Mouse (Mus musculus): ENCODE measurements around the gene Cherp.

The Cherp gene

DNA sequence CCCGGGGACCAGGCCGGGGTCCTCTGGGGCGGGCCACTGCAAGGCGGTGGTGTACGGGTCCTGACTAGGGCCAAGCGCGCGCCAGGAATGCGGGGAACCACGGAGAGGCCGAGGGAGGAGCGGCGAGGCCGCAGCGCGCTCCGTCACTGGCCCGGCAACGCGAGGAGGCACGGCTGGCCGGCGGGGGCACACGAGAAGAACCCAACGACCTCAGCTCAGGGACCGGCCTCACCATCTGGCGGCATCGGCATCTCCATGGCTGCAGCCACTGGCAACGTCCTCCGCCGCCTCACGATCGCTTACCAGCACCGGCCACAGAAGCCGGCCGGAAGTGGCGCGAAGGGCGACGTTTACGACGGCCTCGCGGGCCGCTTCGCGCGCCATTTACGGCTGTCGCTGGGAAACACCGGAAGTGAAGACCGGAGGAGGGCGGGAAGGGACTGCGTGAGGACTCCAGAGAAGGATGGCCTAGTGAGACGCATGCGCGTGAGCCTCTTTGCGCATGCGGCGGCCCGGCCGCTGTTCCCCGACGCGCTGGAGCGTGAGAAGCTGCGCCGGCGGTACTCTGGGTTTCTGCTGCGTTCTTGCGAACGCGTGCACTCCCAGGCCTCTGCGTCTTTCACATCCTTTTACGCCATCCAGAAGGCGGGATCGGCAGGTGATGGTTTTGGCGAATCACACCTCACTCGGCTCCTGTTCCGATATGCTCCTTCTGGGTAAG, at the start of gene Cherp:
Gene Cherp, minus strand, starts transcription at position 401 of the 721 bp plus-strand sequence.
- DNase-seq (ENCODE audit: low spot score in 2 of 2) = peak; percentile 96 to 97

DNA sequence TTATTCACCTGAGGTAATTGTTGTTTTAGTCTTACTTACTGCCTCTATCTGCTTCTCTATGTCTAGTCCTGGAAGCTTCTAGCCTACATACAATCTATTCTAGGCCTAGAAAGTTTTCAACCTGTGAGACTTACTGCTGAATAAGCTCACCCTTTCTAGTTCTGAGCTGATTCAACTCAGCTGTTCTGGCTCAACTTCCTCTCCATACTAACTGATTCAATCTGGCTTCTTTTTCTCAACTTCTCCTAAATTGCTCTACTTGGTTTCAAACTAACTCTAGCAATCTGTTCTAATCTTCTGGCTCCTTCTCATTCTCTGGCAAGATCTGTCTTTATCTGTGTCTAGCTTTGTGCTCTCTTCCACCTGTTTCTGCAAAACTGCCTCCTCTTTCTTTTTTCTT, 46.9 kb upstream of the Cherp start:
- no peak for DNase-seq (ENCODE audit: low spot score in 2 of 2)

DNA sequence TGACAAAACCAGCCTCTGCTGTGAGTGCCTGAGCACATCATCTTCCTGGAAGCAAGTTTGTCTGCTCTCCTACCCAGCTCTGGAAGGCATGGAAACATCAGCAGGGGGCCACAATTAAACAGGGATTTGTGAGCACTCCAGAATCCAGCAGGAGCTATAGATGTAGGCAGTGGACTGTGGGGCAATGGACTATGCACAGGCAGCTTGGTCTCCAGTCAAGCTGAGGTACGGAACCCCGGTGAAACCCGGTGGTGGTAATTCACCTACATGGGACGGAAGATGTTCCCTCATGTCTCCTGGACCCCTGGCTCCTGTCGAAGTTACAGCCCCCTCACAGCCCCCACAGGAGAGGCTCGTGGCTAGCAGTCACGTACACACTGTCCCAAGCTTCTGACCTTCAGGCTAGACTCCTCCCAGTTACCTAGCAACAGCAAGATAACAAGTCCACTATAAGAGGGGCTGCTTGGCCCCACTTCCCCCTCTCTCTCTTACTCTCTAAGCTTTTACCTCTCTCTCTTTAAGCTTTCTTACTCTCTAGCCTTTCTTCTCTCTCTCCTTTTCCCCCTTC, 42.5 kb upstream of the Cherp start:
- no peak for DNase-seq (ENCODE audit: low spot score in 2 of 2)

DNA sequence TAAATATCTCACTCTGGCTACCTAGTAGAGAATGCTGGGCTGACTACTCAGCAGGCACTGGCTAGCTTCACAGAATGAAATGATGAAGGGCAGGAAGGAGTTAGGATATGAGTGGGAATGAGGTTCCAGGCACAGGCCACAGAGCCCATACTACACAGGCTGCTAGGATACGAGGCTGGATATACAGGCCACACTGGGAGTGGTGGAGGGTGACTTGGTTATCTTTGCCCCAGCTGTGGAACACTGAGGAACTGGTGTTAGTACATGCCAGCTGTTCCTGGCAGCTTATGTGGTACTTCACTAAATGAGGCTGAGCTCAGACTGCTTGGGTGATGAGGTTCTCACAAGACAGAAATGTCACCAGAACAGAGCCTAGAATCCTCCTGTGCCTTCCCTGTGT, 38.1 kb upstream of the Cherp start:
- DNase-seq (ENCODE audit: low spot score in 2 of 2) = no peak

DNA sequence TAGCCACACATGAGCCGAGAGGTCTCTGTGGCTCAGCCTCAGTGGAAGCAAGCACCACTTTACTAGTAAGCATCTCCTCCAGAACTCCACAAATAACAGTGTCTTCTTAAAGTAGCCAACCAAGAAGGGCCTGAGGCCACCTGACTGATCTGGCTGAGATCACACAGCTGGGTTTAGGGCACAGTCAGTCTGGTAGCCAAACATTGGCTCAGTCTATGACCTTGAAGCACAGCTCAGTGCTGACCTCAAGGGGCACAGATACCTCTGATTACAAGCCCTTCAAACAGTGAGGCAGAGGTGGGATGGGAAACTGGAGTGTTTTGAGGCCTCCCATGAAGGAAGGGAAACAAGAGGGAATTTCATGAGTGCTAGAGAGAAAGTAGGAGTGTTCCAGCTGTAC, 37.6 kb upstream of the Cherp start:
- DNase-seq (ENCODE audit: low spot score in 2 of 2) = no peak

DNA sequence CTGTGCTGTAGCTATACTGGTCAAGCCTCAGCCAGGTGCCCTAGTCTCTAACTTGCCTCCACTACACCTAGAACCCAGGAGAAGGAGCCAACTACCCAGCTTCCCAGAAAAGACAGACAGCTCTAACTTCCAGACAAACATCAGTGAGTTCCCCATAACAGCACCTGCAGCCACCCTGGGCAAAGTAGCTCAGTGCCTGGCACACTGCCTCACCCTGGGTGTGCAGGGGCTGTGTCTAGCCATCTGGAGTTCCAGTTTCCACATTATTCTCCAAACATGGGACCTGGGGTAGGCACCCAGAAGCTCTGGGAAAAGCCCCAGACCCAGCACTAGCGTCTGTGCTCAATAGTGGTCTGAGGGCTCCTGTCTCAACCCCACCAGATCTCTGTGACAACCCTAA, 32.5 kb upstream of the Cherp start:
- no peak for DNase-seq (ENCODE audit: low spot score in 2 of 2)

DNA sequence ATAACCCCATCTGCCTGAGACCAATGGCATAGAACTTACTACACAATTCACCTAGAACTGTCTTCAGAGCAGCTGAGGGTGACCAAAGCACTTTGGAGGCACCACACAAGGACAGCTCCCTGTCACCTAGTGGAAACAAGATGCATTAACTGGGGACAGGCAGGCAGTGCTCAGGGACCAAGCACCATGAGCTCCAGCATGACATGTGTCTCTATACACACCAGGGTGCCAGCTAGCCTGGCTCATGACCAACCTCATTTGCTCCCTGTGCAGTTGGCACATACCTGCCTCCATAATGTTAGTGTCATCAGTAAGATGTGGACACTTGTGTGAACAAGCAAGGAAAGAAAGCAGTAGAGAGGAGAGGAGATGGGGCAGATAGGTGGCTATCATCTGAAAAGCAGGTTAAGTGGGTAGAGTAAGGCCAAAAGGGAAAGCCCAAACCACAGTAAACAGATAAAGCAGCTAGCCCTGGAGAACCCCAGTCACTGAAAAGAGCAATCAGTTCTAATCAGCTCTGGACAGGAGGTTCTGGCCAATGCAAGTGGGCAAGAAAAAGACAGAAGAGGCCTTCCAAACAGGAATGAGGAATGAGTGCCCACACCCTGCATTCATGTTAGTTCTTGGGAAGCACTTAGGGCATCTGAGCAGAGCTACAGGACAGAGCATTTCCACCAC, 29.8 kb upstream of the Cherp start:
- no peak for DNase-seq (ENCODE audit: low spot score in 2 of 2)

DNA sequence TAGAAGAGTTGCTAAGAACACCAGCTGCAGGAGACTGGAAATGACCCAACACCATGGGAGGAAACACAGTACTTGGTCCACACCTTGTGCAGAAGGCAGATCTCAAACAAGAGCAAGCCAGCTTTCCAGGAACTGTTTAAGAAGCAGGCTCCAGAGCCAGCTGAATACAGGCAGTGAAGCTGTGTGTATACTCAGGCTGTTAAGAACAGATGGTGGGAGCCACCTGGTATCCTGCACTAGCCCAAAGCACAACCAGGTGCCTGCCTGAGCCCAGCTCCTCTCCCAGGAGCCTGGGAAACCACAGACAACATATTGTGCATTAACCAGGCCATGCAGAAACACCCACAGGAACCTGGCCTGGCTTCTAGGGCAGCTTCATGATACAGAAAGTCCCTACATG, 29.1 kb upstream of the Cherp start:
- peak in 1 of 2 experiments; percentile 77 for DNase-seq (ENCODE audit: low spot score in 2 of 2)

DNA sequence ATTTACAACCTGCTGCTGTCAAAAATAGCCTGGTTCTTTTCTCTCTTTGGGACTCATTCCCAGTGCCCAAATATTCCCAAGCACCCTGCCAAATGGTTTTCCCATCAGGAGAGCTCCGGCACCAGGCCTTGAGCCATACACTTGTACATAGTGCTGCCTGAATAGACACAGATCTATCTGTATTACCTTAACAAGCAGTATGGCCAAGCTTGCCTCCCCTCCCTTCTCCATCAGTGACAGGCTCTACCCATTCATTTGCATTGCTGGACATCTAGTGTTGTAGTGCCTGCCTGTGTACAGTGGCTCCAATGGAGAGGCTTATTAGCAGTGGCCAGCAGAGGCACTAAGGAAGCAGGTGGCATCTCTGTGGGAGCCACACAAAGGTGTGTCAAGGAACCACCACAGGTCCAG, 25.5 kb upstream of the Cherp start:
- DNase-seq (ENCODE audit: low spot score in 2 of 2) = no peak

DNA sequence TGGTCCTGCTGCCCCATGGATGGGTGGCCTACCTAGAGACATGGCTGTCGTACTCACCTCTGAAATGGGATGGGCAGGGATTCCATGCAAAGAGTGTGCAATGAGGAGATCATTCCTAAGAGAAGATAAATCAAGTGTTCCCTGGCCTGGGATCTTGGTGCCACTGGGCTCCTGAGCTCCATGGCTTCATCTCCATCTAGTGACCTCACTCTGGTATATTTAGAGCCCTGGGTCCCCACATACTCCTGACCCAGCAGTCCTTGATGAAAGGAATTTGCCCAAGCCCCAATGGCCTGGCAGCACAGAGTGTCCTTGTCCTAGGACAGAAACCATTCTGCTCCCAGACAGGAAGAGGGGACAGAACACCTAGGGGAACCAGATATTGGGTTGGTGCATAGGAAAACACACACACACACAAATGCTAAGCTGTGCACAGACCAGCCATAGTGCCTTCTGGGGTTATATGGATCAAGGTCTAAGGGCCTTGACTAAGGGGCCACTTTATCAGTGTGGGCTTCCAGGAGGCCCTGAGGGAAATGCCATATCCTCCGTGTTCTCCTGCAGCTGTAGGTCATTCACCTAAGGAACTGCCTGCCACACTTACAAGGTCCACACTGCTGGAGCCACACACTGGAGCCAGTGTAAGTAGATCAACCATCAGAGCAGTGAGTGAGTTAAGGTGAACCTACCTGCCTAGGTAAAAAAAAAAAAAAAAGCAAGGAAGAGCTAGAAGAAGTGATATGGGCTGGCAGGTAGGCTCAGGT, 24.7 kb upstream of the Cherp start:
- DNase-seq (ENCODE audit: low spot score in 2 of 2) = no peak

DNA sequence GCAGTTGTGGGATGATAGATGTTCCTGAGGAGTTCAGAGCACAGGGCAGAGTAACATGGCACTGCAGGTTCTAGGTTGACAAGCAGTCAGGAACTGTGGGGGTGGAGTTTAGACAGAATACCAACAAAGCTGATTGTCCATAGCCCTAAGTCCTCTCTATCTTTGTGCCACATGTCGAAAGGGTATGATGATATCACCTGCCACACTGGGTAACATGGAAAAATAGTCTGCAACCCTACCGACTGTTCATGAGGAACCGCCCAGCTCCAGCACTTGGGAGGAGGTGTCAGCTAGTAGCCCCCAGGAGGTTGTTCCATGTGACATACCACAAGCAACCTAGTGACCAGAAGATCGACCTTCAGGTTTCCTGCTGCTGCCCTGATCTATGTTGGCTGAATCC, 23.5 kb upstream of the Cherp start:
- no peak for DNase-seq (ENCODE audit: low spot score in 2 of 2)

DNA sequence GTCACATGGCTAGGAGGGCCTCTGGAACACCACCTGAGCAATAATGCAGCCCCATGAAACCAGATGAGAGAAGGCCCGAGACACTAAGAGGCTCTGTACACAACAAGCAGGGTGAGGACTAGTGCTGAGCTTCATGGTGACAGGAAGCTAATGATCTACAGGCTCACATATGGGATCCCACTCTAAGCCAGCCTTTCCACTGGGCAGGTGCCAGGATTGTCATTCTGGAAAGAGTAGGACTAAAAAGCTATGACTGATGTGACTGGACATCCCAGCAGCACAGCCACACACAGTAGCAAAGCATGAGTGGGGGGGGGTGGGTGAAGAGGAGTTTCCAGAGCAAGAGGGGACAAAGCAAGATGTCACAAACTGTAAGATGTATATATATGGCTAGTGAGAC, 22.9 kb upstream of the Cherp start:
- DNase-seq (ENCODE audit: low spot score in 2 of 2) = no peak

DNA sequence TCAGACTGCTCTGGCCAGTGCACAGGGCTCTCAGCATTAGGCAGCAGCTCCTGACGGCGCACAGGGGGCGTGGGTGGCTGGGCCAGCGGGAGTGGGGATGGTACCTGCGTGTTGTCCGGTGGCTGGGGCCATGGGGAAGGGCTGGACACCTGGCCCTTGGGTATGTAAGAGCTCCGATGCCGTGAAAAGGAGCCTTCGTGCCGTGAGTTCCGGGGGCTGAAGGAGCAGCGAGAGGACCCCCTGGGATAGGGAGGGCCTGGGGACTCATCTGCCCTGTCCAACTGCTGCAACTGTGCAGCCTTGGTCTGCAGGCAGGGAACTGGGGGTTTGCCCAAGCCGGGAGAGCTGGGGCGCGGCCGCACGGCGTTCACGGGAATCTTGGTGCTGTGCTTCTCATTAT, 21.2 kb upstream of the Cherp start:
- DNase-seq (ENCODE audit: low spot score in 2 of 2) = no peak

DNA sequence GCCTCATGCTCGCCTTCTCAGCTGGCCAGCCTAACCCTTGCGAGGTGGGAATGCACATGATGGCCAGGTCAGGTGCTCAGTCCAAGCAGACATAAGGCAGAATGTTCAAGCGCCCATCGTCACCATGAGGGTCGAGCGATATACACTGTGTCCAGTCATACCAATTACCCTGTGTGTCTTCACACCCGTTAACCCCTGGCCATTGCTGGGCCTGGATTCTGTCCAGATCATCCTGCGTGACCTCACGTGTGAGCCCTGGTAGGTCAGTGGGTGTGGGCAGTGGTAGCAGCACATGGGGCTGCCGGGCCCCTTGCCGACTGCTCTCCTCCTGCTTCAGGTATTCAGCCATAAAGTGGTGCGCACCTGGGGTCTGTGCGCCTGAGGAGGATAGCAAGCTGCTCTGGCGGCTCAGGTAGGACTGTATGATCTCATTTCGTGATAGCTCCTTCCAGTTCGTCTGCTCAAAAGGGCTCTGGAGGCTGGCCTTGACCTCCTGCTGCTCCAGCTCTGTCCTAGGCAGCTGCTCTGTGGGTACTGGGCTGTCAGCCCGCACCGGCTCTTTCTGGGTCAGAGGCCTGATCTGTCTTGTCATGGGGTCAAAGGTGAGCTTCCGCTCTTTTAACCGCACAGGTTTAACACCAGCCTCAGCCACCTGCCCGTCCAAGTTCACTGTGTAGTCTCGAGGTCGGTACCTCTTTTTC, 20.5 kb upstream of the Cherp start:
- no peak for DNase-seq (ENCODE audit: low spot score in 2 of 2)

DNA sequence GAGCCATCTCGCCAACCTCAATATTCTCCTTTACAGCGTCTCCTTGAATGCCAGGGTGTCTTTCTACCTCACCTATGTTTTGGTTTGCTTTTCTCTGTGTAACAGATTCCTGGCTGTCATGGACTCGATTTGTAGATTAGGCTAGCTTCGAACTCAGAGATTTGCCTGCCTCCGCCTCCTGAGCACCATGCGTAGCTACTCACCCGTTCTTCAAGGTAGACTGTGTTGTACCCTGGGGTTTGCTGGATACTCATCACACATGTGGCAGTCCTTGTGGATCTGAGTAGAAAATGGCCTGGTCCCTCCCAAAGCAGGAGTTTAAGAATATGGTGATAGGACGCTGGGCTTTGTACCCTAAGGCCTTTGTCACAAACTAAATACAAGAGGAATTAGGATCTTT, 18.4 kb upstream of the Cherp start:
- no peak for DNase-seq (ENCODE audit: low spot score in 2 of 2)

DNA sequence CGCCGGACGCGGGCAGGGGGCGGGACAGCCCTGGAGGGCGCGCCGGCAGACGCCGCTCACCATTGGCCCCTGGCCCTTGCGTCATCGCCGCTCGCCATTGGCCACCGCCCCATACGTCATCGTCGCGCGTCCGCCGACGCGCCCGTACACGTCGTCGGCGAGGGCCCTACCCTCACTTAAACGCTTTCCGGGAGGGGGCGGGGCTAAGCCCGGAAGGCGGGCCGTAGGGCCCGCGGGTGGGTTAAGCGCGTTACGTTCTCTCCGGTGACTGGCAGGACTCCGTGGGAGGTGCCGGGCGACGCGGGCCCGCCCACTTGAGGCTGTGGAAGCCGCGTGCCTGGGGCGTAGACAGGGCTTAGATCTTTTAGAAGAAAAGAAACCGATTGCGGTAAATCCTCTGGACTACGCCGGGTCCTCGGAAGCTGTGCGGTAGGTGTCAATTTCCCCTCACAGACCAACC, 17.6 kb upstream of the Cherp start:
- peak; percentile 98 to 99 for DNase-seq (ENCODE audit: low spot score in 2 of 2)

DNA sequence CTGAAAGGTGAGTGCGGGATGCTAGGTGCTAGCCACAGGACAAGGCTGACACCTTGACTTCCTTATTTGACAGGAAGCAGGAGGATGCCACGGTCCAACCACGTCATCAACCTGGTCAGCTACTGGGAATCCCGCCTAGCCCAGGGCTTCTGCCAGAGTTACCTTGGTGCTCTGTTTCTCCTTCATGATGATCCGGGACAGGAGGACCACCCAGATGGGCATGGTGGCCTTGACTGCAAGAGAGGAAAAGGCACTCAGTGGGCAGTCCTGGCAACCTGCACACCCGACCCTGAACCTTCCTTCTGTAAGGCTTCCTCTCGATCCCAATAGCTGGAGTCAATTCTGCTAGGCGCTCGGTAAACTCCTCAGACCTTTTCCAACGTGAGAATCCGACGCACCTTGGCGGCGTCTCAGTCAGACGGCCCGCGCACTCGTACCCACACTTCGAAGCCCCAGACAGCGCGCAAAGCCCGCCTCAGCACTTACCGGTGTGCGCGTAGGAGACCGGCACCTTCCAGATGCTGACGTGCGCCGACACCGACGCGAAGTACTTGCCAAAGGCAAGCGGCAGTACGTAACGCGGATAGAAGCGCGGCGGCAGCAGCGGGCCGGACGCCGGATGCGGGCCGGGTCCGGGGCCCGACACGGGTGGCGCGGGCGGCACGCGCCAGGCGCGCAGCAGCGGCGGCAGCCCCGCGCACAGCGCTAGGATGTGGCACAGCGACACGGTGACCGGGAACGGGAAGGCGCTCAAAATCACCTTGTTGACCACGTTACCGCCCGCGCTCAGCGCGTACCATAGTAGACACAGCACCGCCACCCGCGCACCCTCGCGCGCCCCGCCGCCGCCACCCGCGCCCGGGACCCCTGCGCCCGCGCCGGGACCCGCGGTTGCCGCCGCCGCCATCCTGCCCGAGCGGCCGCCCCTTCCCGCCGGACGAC, 16.9 kb upstream of the Cherp start, which contains the start of gene Slc35e1:
Gene Slc35e1, minus strand, starts transcription at position 935 of the 942 bp plus-strand sequence.
- DNase-seq (ENCODE audit: low spot score in 2 of 2) = peak in 1 of 2 experiments; percentile 36

DNA sequence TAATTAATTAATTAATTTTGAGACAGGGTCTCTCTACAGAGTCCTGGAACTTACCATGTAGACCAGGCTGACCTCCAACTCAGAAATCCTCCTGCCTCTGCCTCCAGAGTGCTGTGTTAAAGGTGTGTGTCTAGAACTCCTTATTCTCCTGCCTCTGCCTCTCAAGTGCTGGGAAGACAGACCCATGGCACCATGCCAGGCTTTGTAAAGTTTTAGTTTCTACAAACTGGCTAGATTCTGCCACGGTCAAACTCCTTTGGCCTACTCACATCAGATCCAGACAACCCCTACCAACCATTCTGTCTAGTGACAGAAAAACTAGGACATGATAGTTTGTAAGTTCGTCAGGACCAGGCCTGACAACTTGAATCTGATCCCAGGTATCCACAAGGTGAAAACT, 16.0 kb upstream of the Cherp start:
- no peak for DNase-seq (ENCODE audit: low spot score in 2 of 2)

DNA sequence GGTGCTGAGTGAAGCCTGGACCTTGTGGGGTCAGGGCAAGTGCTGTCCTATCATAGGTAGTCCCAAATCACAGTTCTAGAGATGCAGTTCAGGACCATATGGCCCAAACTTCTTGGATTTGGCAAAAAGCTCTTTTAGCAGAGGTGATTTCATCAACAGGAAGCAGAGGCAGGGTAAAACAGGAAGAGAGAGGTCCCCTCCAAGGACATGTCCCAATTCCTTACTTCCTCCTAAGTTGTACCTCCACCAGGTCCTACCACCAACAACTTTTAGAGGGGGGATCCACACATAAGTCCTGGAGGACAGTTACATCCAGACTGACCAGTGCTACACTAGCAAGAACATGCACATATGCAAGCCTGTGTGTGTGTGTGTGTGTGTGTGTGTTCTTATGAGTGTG, 12.0 kb upstream of the Cherp start:
- DNase-seq (ENCODE audit: low spot score in 2 of 2) = no peak

DNA sequence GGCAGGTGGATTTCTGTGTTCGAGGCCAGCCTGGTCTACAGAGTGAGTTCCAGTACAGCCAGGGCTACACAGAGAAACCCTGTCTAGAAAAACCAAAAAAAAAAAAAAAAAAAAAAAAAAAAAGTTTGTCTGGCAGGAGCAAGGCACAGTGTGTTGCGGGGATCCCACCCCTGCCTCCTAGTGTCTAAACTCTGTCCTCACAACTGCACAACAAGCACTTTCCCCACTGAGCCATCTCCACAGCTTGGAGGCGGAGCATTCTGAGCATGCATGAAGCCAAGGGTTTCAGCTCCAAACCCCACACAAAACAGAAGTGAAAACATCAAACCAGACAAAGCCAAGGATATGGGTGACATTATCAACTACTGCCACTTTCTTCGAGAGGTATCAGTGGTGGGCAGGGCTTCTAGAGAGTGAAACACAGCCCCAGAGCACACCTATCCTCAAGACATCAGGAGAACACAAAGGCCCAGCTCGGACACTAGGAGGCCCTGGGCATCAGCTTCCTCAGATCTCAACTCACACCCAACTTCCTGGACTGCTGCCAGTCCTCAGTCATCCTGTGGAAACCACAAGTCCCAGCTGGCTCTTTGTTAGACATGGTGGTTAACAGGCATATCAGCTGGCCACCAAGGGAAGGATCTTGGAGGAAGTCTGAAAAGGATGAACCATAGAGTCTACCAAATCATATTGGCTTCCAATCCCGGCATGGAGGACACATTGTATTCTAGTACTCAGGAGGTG, 10.6 kb upstream of the Cherp start:
- DNase-seq (ENCODE audit: low spot score in 2 of 2) = peak in 1 of 2 experiments; percentile 46

All from left cerebral cortex, adult 9 months (tissue).